8 mouse cellular contexts compared by ENCODE assay signal in genomic region chr10:61783621-61784251, GRCm38 (mm10). TPM values are rescaled to one million over a fixed set of nuclear protein-coding genes. Genes with fewer than 3 reads are reported as not detected.
DNase-seq lines count a peak whose midpoint lies in the region; ATAC-seq and TF ChIP-seq lines count a peak whose summit lies in the region.

H2afy2 (minus strand) TSS chr10:61784147.

- DNase-seq in liver, result peak; percentile 60
- DNase-seq in thymus, adult 18-20 months, result peak; percentile 2 to 3

- peak within 1 kb of the TSS; percentile 43 for H3K4me3 ChIP-seq in erythroblast, embryonic 14.5 days (replicated peaks)
- peak within 1 kb of the TSS; percentile 96 for H3K4me3 ChIP-seq in embryonic fibroblast, embryonic 13.5 days (ENCODE audit: insufficient read depth, low read length)
- H3K4me3 ChIP-seq in heart, embryonic 12.5 days, result peak within 1 kb of the TSS; percentile 84
- peak within 1 kb of the TSS; percentile 94 for H3K4me3 ChIP-seq in kidney, embryonic 16.5 days (ENCODE audit: low read length)
- H3K4me3 ChIP-seq in myocyte, result peak within 1 kb of the TSS; percentile 20

- H3K4me2 ChIP-seq in heart, embryonic 12.5 days, result peak within 1 kb of the TSS; percentile 80
- H3K4me2 ChIP-seq in kidney, embryonic 16.5 days (replicated peaks; ENCODE audit: low read depth, low read length), result peak within 1 kb of the TSS; percentile 54
- peak within 1 kb of the TSS; percentile 55 for H3K4me2 ChIP-seq in myocyte (ENCODE audit: low read depth)

- peak within 1 kb of the TSS; percentile 58 for H3K27ac ChIP-seq in embryonic fibroblast, embryonic 13.5 days (ENCODE audit: insufficient read depth, low read length)
- peak within 1 kb of the TSS; percentile 85 for H3K27ac ChIP-seq in heart, embryonic 12.5 days (ENCODE audit: poor library complexity, severe bottlenecking)
- H3K27ac ChIP-seq in kidney, embryonic 16.5 days (ENCODE audit: low read length), result peak within 1 kb of the TSS; percentile 93

- TF ChIP-seq POLR2A in embryonic fibroblast, embryonic 13.5 days (IDR thresholded peaks at IDR 0.05; ENCODE audit: low read depth, low read length), result no peak; the same call in 1 of the 2 replicates
- TF ChIP-seq POLR2A in myocyte (IDR thresholded peaks at IDR 0.05; ENCODE audit: insufficient read length, low read depth), result no peak

- ATAC-seq in erythroblast, adult 5-6 weeks (replicated peaks; ENCODE audit: low FRiP score, poor library complexity, severe bottlenecking), result no peak
- ATAC-seq in heart, embryonic 12.5 days (ENCODE audit: insufficient number of reproducible peaks, low FRiP score), result peak; percentile 75
- peak; percentile 78 for ATAC-seq in kidney, embryonic 16.5 days (ENCODE audit: low FRiP score, low TSS enrichment)

- TF ChIP-seq CTCF in embryonic fibroblast, embryonic 13.5 days (IDR thresholded peaks at IDR 0.05; ENCODE audit: borderline replicate concordance, insufficient read depth, low read length), result no peak

- no peaks in the 10 kb centered on the region for H3K4me1 ChIP-seq in erythroblast, embryonic 14.5 days (ENCODE audit: control insufficient read depth)
- H3K4me1 ChIP-seq in embryonic fibroblast, embryonic 13.5 days (ENCODE audit: control insufficient read depth, insufficient read depth, low read length), result no peaks in the 10 kb centered on the region
- peaks cover 22% of the 10 kb centered on the region for H3K4me1 ChIP-seq in heart, embryonic 12.5 days (replicated peaks)
- H3K4me1 ChIP-seq in kidney, embryonic 16.5 days (ENCODE audit: insufficient read depth, low read length), result peaks cover 40% of the 10 kb centered on the region

- under 1% methylated on average over 48 of the region's 50 CpGs for WGBS in heart, embryonic 12.5 days
- WGBS in kidney, embryonic 16.5 days, result under 1% methylated on average over 47 of the region's 50 CpGs

- no peaks in the 10 kb centered on the region for H3K79me2 ChIP-seq in myocyte (ENCODE audit: control insufficient read depth, insufficient read depth)

- no peaks in the 10 kb centered on the region for H3K9me3 ChIP-seq in erythroblast, embryonic 14.5 days (ENCODE audit: control insufficient read depth, low read length)
- H3K9me3 ChIP-seq in heart, embryonic 12.5 days (replicated peaks), result no peaks in the 10 kb centered on the region
- H3K9me3 ChIP-seq in kidney, embryonic 16.5 days (ENCODE audit: low read length), result no peaks in the 10 kb centered on the region

- peak within 1 kb of the TSS; percentile 90 for H3ac ChIP-seq in myocyte (ENCODE audit: control insufficient read depth, insufficient read length)

- H3K27me3 ChIP-seq in erythroblast, embryonic 14.5 days (ENCODE audit: control insufficient read depth), result peaks cover 37% of the 10 kb centered on the region
- H3K27me3 ChIP-seq in heart, embryonic 12.5 days (replicated peaks), result no peaks in the 10 kb centered on the region
- no peaks in the 10 kb centered on the region for H3K27me3 ChIP-seq in kidney, embryonic 16.5 days (ENCODE audit: insufficient read depth, low read length)
- peaks cover 13% of the 10 kb centered on the region for H3K27me3 ChIP-seq in myocyte (ENCODE audit: control insufficient read depth, insufficient read depth, insufficient read length)

- H3K9ac ChIP-seq in heart, embryonic 12.5 days, result peak within 1 kb of the TSS; percentile 91
- peak within 1 kb of the TSS; percentile 99 for H3K9ac ChIP-seq in kidney, embryonic 16.5 days (replicated peaks; ENCODE audit: low read length)

- no peaks in the 10 kb centered on the region for H3K36me3 ChIP-seq in erythroblast, embryonic 14.5 days (ENCODE audit: control insufficient read depth)
- H3K36me3 ChIP-seq in heart, embryonic 12.5 days, result no peaks in the 10 kb centered on the region
- no peaks in the 10 kb centered on the region for H3K36me3 ChIP-seq in kidney, embryonic 16.5 days (ENCODE audit: insufficient read depth, low read length)
- H3K36me3 ChIP-seq in myocyte (ENCODE audit: control insufficient read depth, insufficient read depth), result no peaks in the 10 kb centered on the region

TF ChIP-seq in myocyte, 11 proteins besides CTCF, POLR2A, EP300 and RAD21:
- TF ChIP-seq TCF3 (IDR thresholded peaks at IDR 0.05; ENCODE audit: insufficient read length, low read depth) (no peak), MYOG (IDR thresholded peaks at IDR 0.05; ENCODE audit: control insufficient read depth in 1 of 3, insufficient read depth in 1 of 3, insufficient read length in 2 of 3, low read depth in 2 of 3) (no peak), MYOD1 (IDR thresholded peaks at IDR 0.05; ENCODE audit: control insufficient read depth in 1 of 3, insufficient read length in 2 of 3, low read depth in 2 of 3) (no peak), POLR2AphosphoS2 (IDR thresholded peaks at IDR 0.05; ENCODE audit: insufficient read length, low read depth) (no peak), USF1 (IDR thresholded peaks at IDR 0.05; ENCODE audit: low read depth) (no peak), REST (IDR thresholded peaks at IDR 0.05; ENCODE audit: insufficient read depth, insufficient read length) (no peak), E2F4 (IDR thresholded peaks at IDR 0.05; ENCODE audit: insufficient read depth) (no peak), MAX (IDR thresholded peaks at IDR 0.05; ENCODE audit: low read depth) (no peak), CEBPB (IDR thresholded peaks at IDR 0.05; ENCODE audit: insufficient read depth, poor library complexity, severe bottlenecking) (no peak), TCF12 (IDR thresholded peaks at IDR 0.05; ENCODE audit: insufficient read depth, poor library complexity, severe bottlenecking) (no peak), SRF (IDR thresholded peaks at IDR 0.05; ENCODE audit: control insufficient read depth, insufficient read length, low read depth) (no peak)

RNA-seq across cellular contexts. Expression of gene H2afy2, which starts in this region (rescaled TPM):
- polyA plus RNA-seq in erythroblast, embryonic 14.5 days (2012), result not detected in 2 replicates
- not detected in 2 replicates for total RNA-seq in erythroblast, adult 5-6 weeks (2015; ENCODE audit: low replicate concordance)
- total RNA-seq in erythroblast, adult 5-6 weeks (2017; ENCODE audit: low replicate concordance), result 0.70 TPM in 1 of 2 replicates, not detected in the other
- polyA plus RNA-seq in embryonic fibroblast, embryonic 13.5 days (2011; ENCODE audit: insufficient read length, low read depth, missing spikeins), result 27.4 and 41.2 TPM in 2 replicates
- polyA plus RNA-seq in heart, embryonic 12.5 days (2016; fragmentation: Nextera tagmentation; extraction: Ambion mirVana), result 72.7 and 76.0 TPM in 2 replicates
- polyA plus RNA-seq in kidney, embryonic 16.5 days (2015; fragmentation: Nextera tagmentation; extraction: Ambion mirVana), result 140 and 155 TPM in 2 replicates
- 4.5 TPM for polyA plus RNA-seq in myocyte (2012; fragmentation: generic; extraction: Trizol)

Comparison
In these comparisons a context has a peak if more than half of its experiments do, and no peak if none do; other contexts are left out.
1. H3K4me3 ChIP-seq: peak in every context shown above with its lines; median percentile 96 in embryonic fibroblast, embryonic 13.5 days; 94 in kidney, embryonic 16.5 days; 84 in heart, embryonic 12.5 days; 43 in erythroblast, embryonic 14.5 days; 20 in myocyte.